Mouse (Mus musculus): ENCODE results near the gene Gm21900.
"Not testable (repeated sequence)": the region's sequence is repeated elsewhere in the genome, so short reads cannot be mapped to it uniquely, and the experiment has no call there.

Gm21900 gene

DNA sequence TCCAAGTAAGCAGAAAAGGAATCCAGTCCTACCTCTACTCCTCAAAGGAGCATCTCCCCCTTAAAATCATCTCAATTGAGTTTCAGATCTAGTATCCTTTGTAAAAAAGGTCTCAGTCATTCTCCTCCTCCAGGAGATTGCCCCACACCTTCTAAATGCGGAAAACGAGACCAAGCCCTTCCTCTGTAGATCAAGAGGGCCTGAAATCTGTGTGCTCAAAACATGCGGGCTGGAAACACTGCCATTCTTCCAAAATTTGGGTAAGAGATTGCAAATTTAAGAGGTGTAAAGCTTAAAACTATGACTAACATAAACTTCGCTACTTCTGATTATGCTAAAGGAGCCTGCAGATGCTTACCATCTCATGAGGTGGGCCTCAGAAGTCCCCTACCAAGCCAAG is at the start of gene Gm21900:
Gene Gm21900, plus strand, starts transcription at position 301 of the 400 bp plus-strand sequence.
- not testable (repeated sequence) for DNase-seq (ENCODE audit: low spot score in 2 of 2)

DNA sequence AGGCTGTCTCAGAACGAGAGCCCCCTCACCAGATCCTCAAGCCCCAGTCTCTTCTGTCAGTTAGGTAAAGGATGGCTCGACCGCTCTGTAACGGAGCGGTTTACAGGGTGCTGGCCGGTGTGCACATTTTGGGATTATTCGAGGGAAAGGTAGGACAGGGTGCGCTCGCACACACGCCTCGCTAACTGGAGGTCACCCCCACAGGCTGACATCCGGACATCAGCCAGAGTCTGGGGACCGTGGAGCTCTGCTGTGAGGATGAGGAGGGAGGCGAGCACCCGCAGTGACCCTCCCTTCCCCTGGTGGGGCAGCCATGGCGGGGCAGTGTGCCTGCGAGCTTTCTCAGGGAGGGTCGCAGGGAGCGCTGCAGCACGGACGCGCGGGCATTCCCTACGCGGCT is 27.4 kb downstream of the Gm21900 start:
- peak in 1 of 2 experiments; percentile 1 for DNase-seq (ENCODE audit: low spot score in 2 of 2)

All from urinary bladder, postnatal 36 days (tissue).